Comparison of ENCODE assay signal across 15 mouse cellular contexts in genomic region chr16:45629497-45630105, GRCm38 (mm10). TPM values are rescaled to one million over a fixed set of nuclear protein-coding genes. Genes with fewer than 3 reads are reported as not detected.
DNase-seq lines count a peak whose midpoint lies in the region; ATAC-seq and TF ChIP-seq lines count a peak whose summit lies in the region.
"Had no signal": no experiment of that assay in that cellular context is flagged by ENCODE, and none has a peak within 500 bp of the region (broad histone marks: within the 10 kb centered on the region; RNA-seq: fewer than 3 reads in every experiment).

No protein-coding gene starts in this region.

- H3K4me3 ChIP-seq in embryonic facial prominence, embryonic 11.5 days (ENCODE audit: low read depth, low read length), result no peak overlapping the region
- H3K4me3 ChIP-seq in embryonic facial prominence, embryonic 10.5 days, result no peak overlapping the region
- no peak overlapping the region for H3K4me3 ChIP-seq in lung, embryonic 14.5 days (ENCODE audit: low read depth, low read length)
- no peak overlapping the region for H3K4me3 ChIP-seq in forebrain, embryonic 13.5 days
- H3K4me3 ChIP-seq: intestine, embryonic 15.5 days; liver, embryonic 15.5 days had no signal

- no peaks in the 10 kb centered on the region for H3K27me3 ChIP-seq in embryonic facial prominence, embryonic 11.5 days (ENCODE audit: control insufficient read depth, insufficient read depth, low read length)
- no peaks in the 10 kb centered on the region for H3K27me3 ChIP-seq in embryonic facial prominence, embryonic 10.5 days (replicated peaks; ENCODE audit: low read depth, poor library complexity, severe bottlenecking)
- H3K27me3 ChIP-seq in lung, embryonic 14.5 days (ENCODE audit: insufficient read depth, low read length), result no peaks in the 10 kb centered on the region
- H3K27me3 ChIP-seq in forebrain, embryonic 13.5 days, result no peaks in the 10 kb centered on the region
- H3K27me3 ChIP-seq: intestine, embryonic 15.5 days; liver, embryonic 15.5 days had no signal

- H3K9me3 ChIP-seq in embryonic facial prominence, embryonic 11.5 days (replicated peaks; ENCODE audit: control insufficient read depth, low read length), result no peaks in the 10 kb centered on the region
- no peaks in the 10 kb centered on the region for H3K9me3 ChIP-seq in embryonic facial prominence, embryonic 10.5 days
- no peaks in the 10 kb centered on the region for H3K9me3 ChIP-seq in lung, embryonic 14.5 days (ENCODE audit: low read depth, low read length)
- no peaks in the 10 kb centered on the region for H3K9me3 ChIP-seq in forebrain, embryonic 13.5 days (replicated peaks)
- H3K9me3 ChIP-seq: intestine, embryonic 15.5 days; liver, embryonic 15.5 days had no signal

- TF ChIP-seq CTCF in lung, embryonic 14.5 days (IDR thresholded peaks at IDR 0.05; ENCODE audit: low read depth), result no peak

- no peak overlapping the region for H3K27ac ChIP-seq in embryonic facial prominence, embryonic 11.5 days (replicated peaks; ENCODE audit: low read depth, low read length)
- no peak overlapping the region for H3K27ac ChIP-seq in embryonic facial prominence, embryonic 10.5 days (replicated peaks)
- no peak overlapping the region for H3K27ac ChIP-seq in lung, embryonic 14.5 days (ENCODE audit: low read depth)
- H3K27ac ChIP-seq in forebrain, embryonic 13.5 days, result no peak overlapping the region
- H3K27ac ChIP-seq: intestine, embryonic 15.5 days; liver, embryonic 15.5 days had no signal

- no peak overlapping the region for H3K4me2 ChIP-seq in embryonic facial prominence, embryonic 11.5 days (ENCODE audit: low read depth, low read length)
- H3K4me2 ChIP-seq in lung, embryonic 14.5 days, result no peak overlapping the region
- H3K4me2 ChIP-seq in forebrain, embryonic 13.5 days, result no peak overlapping the region
- H3K4me2 ChIP-seq: heart, embryonic 11.5 days; intestine, embryonic 15.5 days; liver, embryonic 15.5 days had no signal

- H3K4me1 ChIP-seq in embryonic facial prominence, embryonic 11.5 days (ENCODE audit: control insufficient read depth, insufficient read depth, low read length), result no peaks in the 10 kb centered on the region
- H3K4me1 ChIP-seq in embryonic facial prominence, embryonic 10.5 days, result no peaks in the 10 kb centered on the region
- H3K4me1 ChIP-seq in lung, embryonic 14.5 days (ENCODE audit: insufficient read depth), result no peaks in the 10 kb centered on the region; the same call in 1 of the 2 replicates
- H3K4me1 ChIP-seq in forebrain, embryonic 13.5 days, result no peaks in the 10 kb centered on the region
- H3K4me1 ChIP-seq: intestine, embryonic 15.5 days; liver, embryonic 15.5 days had no signal

- no peak for DNase-seq in embryonic facial prominence, embryonic 11.5 days (ENCODE audit: low spot score)
- DNase-seq in embryonic facial prominence, embryonic 10.5 days (ENCODE audit: low spot score), result no peak
- peak; percentile 27 for DNase-seq in lung, embryonic 14.5 days
- no peak for DNase-seq in lung, postnatal 25 days (ENCODE audit: low spot score)
- peak; percentile 19 for DNase-seq in brain, adult 2 months (ENCODE audit: low read depth, low spot score)
- DNase-seq in cerebellum, postnatal 14 days, result peak; percentile 6 to 48
- no peak for DNase-seq in spleen, postnatal 10 days (ENCODE audit: low spot score in 2 of 2)
- DNase-seq: gastrocnemius, postnatal 25 days had no signal

- ATAC-seq in embryonic facial prominence, embryonic 11.5 days (replicated peaks; ENCODE audit: insufficient number of reproducible peaks, low FRiP score, low TSS enrichment, low read depth), result peak; percentile 23; the same call in 1 of the 2 replicates
- ATAC-seq in lung, embryonic 14.5 days (ENCODE audit: insufficient read depth), result peak; percentile 67
- ATAC-seq in forebrain, embryonic 13.5 days, result no peak

- no peak overlapping the region for H3K9ac ChIP-seq in embryonic facial prominence, embryonic 11.5 days (replicated peaks; ENCODE audit: low read length)
- H3K9ac ChIP-seq in lung, embryonic 14.5 days, result no peak overlapping the region
- H3K9ac ChIP-seq in forebrain, embryonic 13.5 days, result no peak overlapping the region
- H3K9ac ChIP-seq: intestine, embryonic 15.5 days; liver, embryonic 15.5 days had no signal

- 72% methylated on average over 8 of the region's 8 CpGs for WGBS in embryonic facial prominence, embryonic 11.5 days
- WGBS in embryonic facial prominence, embryonic 10.5 days, result 82% methylated on average over 8 of the region's 8 CpGs
- WGBS in lung, embryonic 14.5 days, result 56% methylated on average over 8 of the region's 8 CpGs
- 87% methylated on average over 8 of the region's 8 CpGs for WGBS in forebrain, embryonic 13.5 days

- H3K36me3 ChIP-seq in embryonic facial prominence, embryonic 11.5 days (replicated peaks; ENCODE audit: control insufficient read depth, insufficient read depth, low read depth, low read length), result no peaks in the 10 kb centered on the region
- H3K36me3 ChIP-seq in embryonic facial prominence, embryonic 10.5 days (replicated peaks), result no peaks in the 10 kb centered on the region
- H3K36me3 ChIP-seq in lung, embryonic 14.5 days (ENCODE audit: insufficient read depth), result no peaks in the 10 kb centered on the region
- H3K36me3 ChIP-seq in forebrain, embryonic 13.5 days (ENCODE audit: poor library complexity, severe bottlenecking), result no peaks in the 10 kb centered on the region
- H3K36me3 ChIP-seq: intestine, embryonic 15.5 days; liver, embryonic 15.5 days had no signal

RNA-seq across cellular contexts. Expression of gene Gcsam, which starts 19.4 kb away (rescaled TPM):
- polyA plus RNA-seq in embryonic facial prominence, embryonic 11.5 days (2014; fragmentation: Nextera tagmentation; extraction: Ambion mirVana), result 0.15 and 0.32 TPM in 2 replicates
- 0.10 TPM in 1 of 2 replicates, not detected in the other for polyA plus RNA-seq in embryonic facial prominence, embryonic 10.5 days (2016; fragmentation: Nextera tagmentation; extraction: Ambion mirVana)
- polyA plus RNA-seq in lung, embryonic 14.5 days (2014; fragmentation: Nextera tagmentation; extraction: Ambion mirVana), result 0.13 and 0.46 TPM in 2 replicates
- polyA plus RNA-seq in forebrain, embryonic 13.5 days (2015; fragmentation: Nextera tagmentation; extraction: Ambion mirVana), result not detected in 2 replicates
- polyA plus RNA-seq: adrenal gland, adult 2 months; frontal cortex, adult 2 months had no signal

RNA-seq across cellular contexts. Expression of gene BC016579, which starts 24.3 kb away (rescaled TPM):
- 0.15 and 0.18 TPM in 2 replicates for polyA plus RNA-seq in embryonic facial prominence, embryonic 11.5 days (2014; fragmentation: Nextera tagmentation; extraction: Ambion mirVana)
- 0.09 TPM in 1 of 2 replicates, not detected in the other for polyA plus RNA-seq in embryonic facial prominence, embryonic 10.5 days (2016; fragmentation: Nextera tagmentation; extraction: Ambion mirVana)
- polyA plus RNA-seq in lung, embryonic 14.5 days (2014; fragmentation: Nextera tagmentation; extraction: Ambion mirVana), result 0.18 and 0.68 TPM in 2 replicates
- polyA plus RNA-seq in forebrain, embryonic 13.5 days (2015; fragmentation: Nextera tagmentation; extraction: Ambion mirVana), result not detected in 2 replicates
- polyA plus RNA-seq: adrenal gland, adult 2 months; embryonic facial prominence, embryonic 14.5 days had no signal

Comparison
In these comparisons a context has a peak if more than half of its experiments do, and no peak if none do; other contexts are left out.
1. DNase-seq: peak in lung, embryonic 14.5 days (single experiment), brain, adult 2 months (single experiment) and cerebellum, postnatal 14 days (2 of 2); none in embryonic facial prominence, embryonic 11.5 days (single experiment), embryonic facial prominence, embryonic 10.5 days (single experiment), lung, postnatal 25 days (single experiment) and spleen, postnatal 10 days (0 of 2).